Mouse (Mus musculus) liver, postnatal 0 days (tissue): ENCODE results near the gene Stk4.

Source experiments
- CTCF ChIP-seq: sonication (generic); IDR thresholded peaks from 2 replicates; pipeline ENCODE4 v1.5.1; 2016; ENCODE audit warnings: antibody characterized with exemption, low read depth
- EP300 ChIP-seq: IDR thresholded peaks from 2 replicates; pipeline ENCODE4 v1.6.1; 2016; ENCODE audit warnings: antibody characterized with exemption, low read depth, mild to moderate bottlenecking

DNA sequence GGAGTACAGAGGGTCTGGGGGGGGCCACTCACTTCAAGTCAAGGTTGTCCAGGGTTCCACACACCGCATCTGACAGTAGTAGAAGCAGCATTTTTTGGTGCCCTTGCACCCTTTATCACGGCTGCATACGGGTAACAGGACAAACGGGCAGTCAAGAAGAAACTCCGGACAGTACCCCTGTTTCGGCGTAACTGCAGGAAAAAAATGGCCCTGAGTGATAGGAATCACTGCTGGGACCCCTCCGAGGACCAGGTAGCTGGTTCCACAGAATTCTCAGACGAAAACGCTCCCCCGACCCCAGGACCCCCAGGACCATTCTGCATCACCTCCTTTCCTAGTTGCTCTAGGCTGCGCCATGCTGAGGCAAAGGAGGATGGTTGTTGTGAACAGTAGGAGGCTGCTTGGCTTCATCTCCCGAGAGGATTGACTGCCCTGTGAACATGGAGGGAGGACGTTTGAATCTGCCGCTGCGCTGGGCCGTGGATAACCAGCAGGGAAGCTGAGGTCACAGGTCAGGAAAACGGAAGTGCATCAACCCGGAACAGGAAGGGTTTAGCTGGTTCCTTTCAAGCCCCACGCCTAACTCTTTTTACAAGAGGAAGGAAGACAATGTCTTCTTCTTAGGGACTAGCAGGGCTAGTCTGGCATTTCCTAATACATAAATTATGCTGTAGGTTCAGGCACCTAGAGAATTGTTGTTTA is 129.7 kb downstream of the Stk4 start, which contains the start of gene Wfdc15a:
- no peak for TF ChIP-seq EP300
- no peak for TF ChIP-seq CTCF
